Mouse (Mus musculus) erythroblast, embryonic 14.5 days (primary cell): ENCODE measurements at regions not wholly inside any gene's neighbourhood (a gene's known extent, or its start where the extent isn't known, plus 50 kb on each side); places are given as distances from the start of the nearest gene placed in this dataset.

Source experiments
- H3K27me3 ChIP-seq: 2 replicates; pipeline ENCODE4 v1.6.1; 2012; ENCODE audit warnings: inconsistent platforms; ENCODE audit not compliant: control insufficient read depth
- H3K36me3 ChIP-seq: 2 replicates; pipeline ENCODE4 v1.6.1; 2012; ENCODE audit warnings: mild to moderate bottlenecking, inconsistent platforms; ENCODE audit not compliant: control insufficient read depth
- H3K4me1 ChIP-seq: 2 replicates; pipeline ENCODE4 v1.6.1; 2012; ENCODE audit warnings: inconsistent platforms; ENCODE audit not compliant: control insufficient read depth
- H3K4me3 ChIP-seq: replicated peaks from 2 replicates; pipeline ENCODE3; 2012; ENCODE audit warnings: moderate library complexity, mild to moderate bottlenecking, inconsistent platforms
- H3K9me3 ChIP-seq: 2 replicates; pipeline ENCODE4 v1.6.1; 2012; ENCODE audit warnings: low read length, inconsistent platforms, mixed read lengths; ENCODE audit not compliant: control insufficient read depth
- GATA1 ChIP-seq: IDR thresholded peaks from 2 replicates; pipeline ENCODE4 v1.6.1; 2012; ENCODE audit warnings: low read length, inconsistent platforms, mixed read lengths
- TAL1 ChIP-seq: IDR thresholded peaks from 3 replicates; pipeline ENCODE4 v1.6.1; 2012; ENCODE audit warnings: low read length, inconsistent platforms, mixed read lengths

- Histone ChIP-seq H3K4me3 (no peak overlapping the region), H3K27me3 (no peaks in the 10 kb centered on the region), H3K4me1 (no peaks in the 10 kb centered on the region), H3K9me3 (no peaks in the 10 kb centered on the region), H3K36me3 (no peaks in the 10 kb centered on the region)
- TF ChIP-seq GATA1 (no peak), TAL1 (no peak)
These were observed 199.6 kb upstream of the Marcks start for GRCm38 (mm10) chr10:37338073-37338912.

- no peak for TF ChIP-seq TAL1
- no peak for TF ChIP-seq GATA1
- Histone ChIP-seq H3K9me3 (no peaks in the 10 kb centered on the region), H3K27me3 (no peaks in the 10 kb centered on the region), H3K4me3 (no peak overlapping the region), H3K4me1 (no peaks in the 10 kb centered on the region), H3K36me3 (no peaks in the 10 kb centered on the region)
These were observed 198.5 kb upstream of the Marcks start for GRCm38 (mm10) chr10:37337172-37337620.

GRCm38 (mm10) chr10:37335148-37335547 lies 196.4 kb upstream of the Marcks start:
- no peaks in the 10 kb centered on the region for H3K9me3 ChIP-seq
- no peak overlapping the region for H3K4me3 ChIP-seq
- H3K4me1 ChIP-seq: no peaks in the 10 kb centered on the region
- TF ChIP-seq TAL1 (no peak), GATA1 (no peak)
- H3K36me3 ChIP-seq: no peaks in the 10 kb centered on the region
- no peaks in the 10 kb centered on the region for H3K27me3 ChIP-seq

- no peaks in the 10 kb centered on the region for H3K9me3 ChIP-seq
These were observed 187.4 kb upstream of the Marcks start for GRCm38 (mm10) chr10:37326168-37326534.

GRCm38 (mm10) chr10:37325514-37326167 lies 186.9 kb upstream of the Marcks start:
- Histone ChIP-seq H3K4me3 (no peak overlapping the region), H3K36me3 (no peaks in the 10 kb centered on the region), H3K9me3 (no peaks in the 10 kb centered on the region), H3K27me3 (no peaks in the 10 kb centered on the region), H3K4me1 (no peaks in the 10 kb centered on the region)
- TF ChIP-seq GATA1 (no peak), TAL1 (no peak)

More at GRCm38 (mm10) chr10:37326168-37326534, 187.4 kb upstream of the Marcks start:
- Histone ChIP-seq H3K27me3 (no peaks in the 10 kb centered on the region), H3K4me3 (no peak overlapping the region), H3K36me3 (no peaks in the 10 kb centered on the region), H3K4me1 (no peaks in the 10 kb centered on the region)
- no peak for TF ChIP-seq TAL1
- no peak for TF ChIP-seq GATA1

DNA sequence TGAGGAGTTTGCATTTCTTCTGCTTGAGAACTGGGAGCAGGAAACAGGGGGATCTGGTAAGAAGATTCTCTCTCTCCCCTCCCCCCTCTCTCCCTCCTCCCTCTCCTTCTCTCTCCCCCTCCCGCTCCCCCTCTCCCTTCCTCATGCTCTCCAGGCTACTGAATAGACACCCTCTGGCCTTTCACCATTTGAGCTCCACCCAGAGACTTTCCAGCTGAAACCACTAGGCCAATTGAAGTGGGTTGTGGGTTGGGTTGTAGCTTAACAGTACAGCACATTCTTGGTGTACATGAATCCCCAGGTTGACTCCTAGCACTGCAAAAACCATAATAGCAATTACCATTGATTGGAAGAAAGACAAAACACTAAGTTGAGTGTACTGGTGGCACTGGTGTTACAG lies 185.0 kb upstream of the Marcks start:
- no peaks in the 10 kb centered on the region for H3K27me3 ChIP-seq
- no peak overlapping the region for H3K4me3 ChIP-seq
- no peaks in the 10 kb centered on the region for H3K36me3 ChIP-seq
- no peaks in the 10 kb centered on the region for H3K4me1 ChIP-seq
- no peak for TF ChIP-seq GATA1
- no peaks in the 10 kb centered on the region for H3K9me3 ChIP-seq

- TF ChIP-seq TAL1: no peak
- H3K4me1 ChIP-seq: no peaks in the 10 kb centered on the region
- no peak overlapping the region for H3K4me3 ChIP-seq
- no peaks in the 10 kb centered on the region for H3K36me3 ChIP-seq
- H3K9me3 ChIP-seq: no peaks in the 10 kb centered on the region
- no peaks in the 10 kb centered on the region for H3K27me3 ChIP-seq
These were observed 184.1 kb upstream of the Marcks start for GRCm38 (mm10) chr10:37322809-37323208.

GRCm38 (mm10) chr10:37322310-37322709 lies 183.6 kb upstream of the Marcks start:
- H3K9me3 ChIP-seq: no peaks in the 10 kb centered on the region
- no peak overlapping the region for H3K4me3 ChIP-seq
- H3K36me3 ChIP-seq: no peaks in the 10 kb centered on the region
- no peaks in the 10 kb centered on the region for H3K27me3 ChIP-seq
- TF ChIP-seq TAL1 (no peak), GATA1 (no peak)
- H3K4me1 ChIP-seq: no peaks in the 10 kb centered on the region

- Histone ChIP-seq H3K4me3 (no peak overlapping the region), H3K36me3 (no peaks in the 10 kb centered on the region), H3K27me3 (no peaks in the 10 kb centered on the region), H3K4me1 (no peaks in the 10 kb centered on the region), H3K9me3 (no peaks in the 10 kb centered on the region)
- TF ChIP-seq GATA1 (no peak), TAL1 (no peak)
These were observed 182.5 kb upstream of the Marcks start for GRCm38 (mm10) chr10:37321171-37321570.
